Mouse (Mus musculus) left cerebral cortex, postnatal 4 days (tissue): ENCODE measurements around the gene Stard3nl. TPM values are rescaled to one million over a fixed set of nuclear protein-coding genes. Genes with fewer than 3 reads are reported as not detected.

Source experiments
- DNase-seq: peaks from one replicate; pipeline ENCODE4 v3.0.0-alpha.2; 2022
- intact Hi-C: fragments of 180-260 bp; cut with DNase I; formaldehyde crosslinking; loops from one replicate; pipeline ENCODE4 v1.15.1; 2025
- total RNA-seq, 2 experiments: library from RNA; stranded (reverse); gene quantifications; 2 replicates each; pipeline ENCODE4 v1.2.3; 2021

The Stard3nl gene
- 10 to 100 TPM; 90.5 to 93.4 TPM for total RNA-seq

DNA sequence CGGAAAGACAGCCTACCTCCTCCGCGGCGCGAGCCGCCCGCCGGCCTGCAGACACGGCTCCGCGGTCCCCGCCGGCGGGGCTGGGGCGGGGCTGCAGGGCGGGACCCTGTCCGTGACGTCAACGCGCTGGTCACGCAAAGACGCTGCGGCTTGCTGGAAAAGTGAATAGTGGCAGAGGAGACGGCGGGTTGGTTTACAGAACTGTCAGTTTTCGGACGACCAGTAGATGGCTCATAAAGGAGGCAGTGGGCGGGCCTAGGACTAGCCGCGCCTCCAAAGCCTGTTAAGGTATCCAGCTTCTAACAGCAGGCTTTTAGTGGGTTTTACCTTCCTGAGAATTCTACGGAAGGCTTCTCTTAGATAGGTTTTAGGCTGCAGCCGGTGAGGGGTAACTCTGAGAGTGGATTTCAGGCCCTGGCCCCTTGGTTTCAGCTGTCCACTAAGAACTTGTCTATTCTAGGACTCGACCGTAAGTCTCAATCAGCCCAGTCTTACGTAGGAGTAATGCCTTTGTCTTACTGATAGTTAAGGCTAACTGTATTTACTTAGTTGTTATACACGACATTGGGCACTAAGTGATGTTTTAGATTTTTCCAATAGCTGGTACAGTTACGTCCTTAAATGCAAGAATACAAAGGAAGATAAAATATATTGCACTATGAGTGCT lies at the start of gene Stard3nl:
TSS of gene Stard3nl (minus strand) at position 108 of the 667 bp plus-strand sequence.
- peak; percentile 98 for DNase-seq
- intact Hi-C loops = no loop called here

DNA sequence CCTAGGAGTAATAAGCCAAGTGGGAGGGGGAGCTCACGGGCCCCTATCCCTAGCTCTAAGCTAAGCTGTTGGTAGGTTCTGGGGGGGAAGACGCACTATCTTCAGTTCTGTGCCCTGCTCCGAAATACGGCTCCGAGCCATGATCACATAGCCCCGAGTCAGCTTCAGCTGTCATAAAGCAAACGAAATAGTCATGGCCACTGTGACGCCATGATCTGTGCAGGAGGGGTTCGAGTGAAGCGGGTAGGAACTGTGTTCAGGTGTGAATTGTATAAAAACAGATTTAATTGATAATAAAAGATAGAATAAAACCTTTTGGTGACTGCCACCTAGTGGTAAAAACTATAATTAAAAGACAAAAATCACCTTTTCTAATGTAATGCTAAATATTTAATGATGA lies 42.4 kb upstream of the Stard3nl start:
- no peak for DNase-seq
- intact Hi-C loops = loop anchor here (5.0 kb wide), 1 partner anchor 71 kb away; no protein-coding TSS in a partner anchor

DNA sequence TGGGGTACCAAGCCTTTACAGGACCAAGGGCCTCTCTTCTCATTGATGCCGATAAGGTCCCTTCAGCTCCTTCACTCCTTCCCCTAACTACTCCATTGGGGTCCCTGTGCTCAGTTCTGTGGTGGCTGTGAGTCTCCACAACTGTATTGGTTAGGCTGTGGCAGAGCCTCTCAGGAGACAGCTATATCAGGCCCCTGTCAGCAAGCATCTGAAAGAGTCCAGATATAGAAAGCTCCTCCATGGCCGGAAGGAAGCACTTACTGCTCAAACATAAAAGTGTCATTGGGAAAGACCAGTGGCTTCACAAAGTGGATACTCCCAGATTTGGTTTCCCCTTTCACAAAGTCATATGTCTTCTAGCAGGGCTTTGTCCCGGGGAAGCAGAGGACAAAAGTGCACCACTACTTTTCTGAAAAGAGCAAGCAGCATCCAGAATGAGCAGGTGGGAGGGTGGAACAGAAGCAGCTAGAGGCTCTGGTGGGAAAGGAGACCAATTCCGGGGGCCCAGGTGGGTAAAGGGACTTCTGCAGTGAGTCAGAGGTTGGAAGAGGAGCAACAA lies 34.3 kb upstream of the Stard3nl start:
- no peak for DNase-seq
- intact Hi-C loops = no loop called here

DNA sequence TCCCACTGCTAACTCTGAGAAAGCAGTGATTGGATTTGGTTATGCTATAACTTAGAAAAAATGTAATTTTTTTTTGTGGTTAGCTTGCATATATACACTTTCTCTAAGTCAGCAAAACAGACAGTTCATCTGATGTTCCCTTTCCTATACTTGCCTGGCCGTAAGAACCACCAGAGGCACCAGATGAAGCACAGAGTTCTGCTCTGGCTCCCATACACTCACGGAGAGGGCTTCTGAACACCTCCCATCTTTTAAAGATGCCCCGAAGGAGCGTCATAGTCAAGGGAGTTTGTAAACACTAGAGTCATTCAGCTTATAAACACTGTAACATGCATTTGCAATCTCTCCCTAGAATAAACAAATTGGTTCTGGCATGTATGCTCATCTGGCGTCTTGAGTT lies 32.5 kb upstream of the Stard3nl start:
- intact Hi-C loops = no loop called here
- no peak for DNase-seq

DNA sequence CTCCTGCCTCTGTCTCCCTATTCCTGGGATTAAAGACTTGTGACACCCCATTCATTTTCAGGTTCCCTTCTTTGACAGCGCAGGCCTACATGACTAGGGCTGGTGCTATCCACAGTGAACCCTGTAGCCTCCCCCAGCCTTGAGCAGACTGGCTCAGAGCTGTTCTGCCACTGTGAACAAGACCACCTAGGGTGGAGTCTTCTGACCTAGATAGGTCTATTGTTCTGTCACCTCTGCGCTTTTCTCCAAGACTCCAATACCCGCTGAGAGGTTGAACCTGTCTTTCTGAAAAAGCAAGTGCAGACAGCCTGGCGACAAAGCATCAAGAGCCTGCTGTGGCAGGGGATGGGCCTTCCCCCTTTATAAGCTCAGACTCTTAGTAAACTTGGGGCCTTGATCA lies 29.0 kb upstream of the Stard3nl start:
- DNase-seq = no peak
- intact Hi-C loops = no loop called here

DNA sequence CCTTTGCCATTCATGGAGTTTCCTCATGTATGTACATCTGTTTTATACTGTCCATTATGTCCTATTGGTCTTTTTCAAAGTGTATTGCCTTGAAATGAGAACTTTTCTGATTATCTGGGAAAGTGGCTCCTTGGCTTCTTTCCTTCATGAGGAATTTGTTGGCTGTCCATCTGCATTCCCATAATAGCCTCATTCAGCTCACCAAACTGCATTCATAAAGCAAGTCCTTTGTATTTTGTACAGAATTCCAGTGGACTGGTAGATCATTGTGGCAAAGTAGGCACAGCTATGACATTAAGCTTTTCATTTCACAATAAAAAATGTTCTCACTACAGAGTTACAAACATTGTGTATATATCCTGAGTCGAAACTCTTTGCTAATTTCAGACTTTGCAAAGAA lies 26.9 kb upstream of the Stard3nl start:
- intact Hi-C loops = no loop called here
- no peak for DNase-seq

DNA sequence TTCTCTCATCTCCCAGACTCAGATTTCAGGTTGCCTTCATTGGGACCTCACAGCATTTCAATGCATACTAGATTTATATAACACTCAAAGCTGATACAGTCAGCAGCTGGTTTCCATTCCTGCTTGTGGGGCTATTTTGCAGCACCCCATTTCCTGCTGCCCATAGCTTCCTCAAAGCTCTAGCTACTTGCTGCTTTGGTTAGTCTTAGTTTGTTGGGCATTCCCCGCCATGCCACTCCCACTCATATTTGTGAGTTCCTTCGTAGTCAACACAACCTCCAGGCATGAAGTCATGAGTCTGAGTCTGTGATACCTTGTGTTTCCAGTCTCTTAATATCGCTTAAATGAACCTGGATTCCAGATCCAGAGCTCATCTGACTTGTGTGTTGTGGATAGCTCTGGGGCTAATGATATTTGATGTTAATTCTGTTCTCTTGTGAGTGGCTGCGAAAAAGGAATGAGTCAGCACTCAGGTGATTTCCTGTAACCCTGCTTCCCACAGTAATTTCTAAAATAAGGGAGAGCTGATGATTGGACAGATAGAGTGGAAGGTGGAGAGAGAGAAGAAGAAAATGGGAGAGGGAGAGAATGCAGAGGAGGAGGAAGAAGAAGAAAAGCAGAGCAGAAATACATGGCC lies 22.4 kb upstream of the Stard3nl start:
- intact Hi-C loops = no loop called here
- DNase-seq = no peak

DNA sequence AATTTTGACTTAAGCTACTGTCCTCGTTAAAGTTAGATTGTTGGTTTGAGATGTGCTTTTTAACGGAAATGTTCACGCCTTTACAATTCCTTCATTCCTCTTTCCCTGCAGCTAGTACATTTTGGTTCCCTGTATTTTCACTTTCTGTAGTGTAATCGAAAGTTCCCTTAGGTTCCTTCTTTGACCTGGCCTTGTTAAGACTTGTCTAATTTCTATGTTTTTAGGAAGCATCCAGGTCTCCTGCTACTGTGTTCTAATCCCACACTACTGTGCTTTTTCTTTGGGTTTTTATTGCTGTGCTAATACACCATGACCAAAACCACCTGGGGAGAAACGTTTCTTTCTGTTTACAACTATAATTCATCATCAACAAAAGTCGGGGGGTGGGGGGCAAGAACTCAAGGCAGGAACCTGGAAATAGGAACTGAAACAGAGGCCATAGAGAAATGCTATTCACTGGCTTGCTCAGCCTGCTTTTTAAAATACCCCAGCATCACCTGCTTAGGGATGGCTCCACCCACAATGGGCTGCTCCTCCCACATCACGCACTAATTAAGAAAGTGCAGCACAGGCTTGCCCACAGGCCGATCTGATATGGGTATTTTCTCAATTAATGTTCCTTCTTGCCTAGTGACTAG lies 20.4 kb upstream of the Stard3nl start:
- intact Hi-C loops = no loop called here

DNA sequence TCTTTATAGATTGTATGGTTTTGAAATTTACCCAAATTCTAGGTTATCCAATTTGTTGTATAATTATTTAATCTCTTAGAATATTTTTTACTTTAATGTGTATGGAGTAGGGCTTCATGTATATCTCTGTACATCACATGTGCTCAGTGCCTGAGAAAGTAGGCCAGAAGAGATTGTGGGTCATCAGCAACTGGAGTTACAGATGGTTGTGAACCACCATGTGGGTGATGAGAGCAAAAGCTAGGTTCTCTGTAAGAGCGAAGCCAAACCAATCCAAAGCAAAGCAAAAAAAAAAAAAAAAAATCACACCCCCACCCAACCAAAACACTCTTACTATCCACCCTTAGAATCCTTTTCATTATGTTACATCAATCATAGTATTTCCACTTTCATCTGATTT lies 19.7 kb upstream of the Stard3nl start:
- intact Hi-C loops = no loop called here
- no peak for DNase-seq

More for the DNA sequence above, 20.4 kb upstream of the Stard3nl start:
- no peak for DNase-seq

DNA sequence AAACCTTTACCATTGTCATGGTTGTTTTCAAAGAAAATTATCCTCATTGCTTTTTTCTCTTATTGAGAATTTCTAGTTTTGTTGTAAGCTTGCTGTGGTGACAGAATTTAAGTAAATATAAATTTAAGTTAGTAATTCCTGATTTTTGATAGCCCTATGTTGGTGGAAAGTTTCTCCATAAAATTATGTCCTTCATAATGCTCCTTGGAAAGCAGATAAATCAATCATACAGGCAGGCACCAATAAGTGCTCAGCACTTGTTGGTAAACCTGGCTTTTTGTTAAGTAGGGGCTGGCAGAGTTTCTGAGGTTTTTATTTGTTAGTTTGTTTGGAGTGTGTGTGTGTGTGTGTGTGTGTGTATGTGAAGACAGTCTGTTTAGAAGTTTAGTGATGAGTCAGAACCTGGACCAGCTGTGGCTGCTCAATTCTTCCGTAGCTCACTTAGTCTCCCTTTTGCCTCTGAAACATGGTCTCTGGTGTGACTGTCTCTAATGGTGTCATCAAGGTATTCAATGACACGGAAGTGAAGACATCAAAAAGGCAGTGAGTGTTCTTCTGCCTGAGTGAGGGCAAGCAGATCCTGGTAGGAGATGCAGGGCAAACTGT lies 16.8 kb upstream of the Stard3nl start:
- DNase-seq = no peak
- intact Hi-C loops = no loop called here

DNA sequence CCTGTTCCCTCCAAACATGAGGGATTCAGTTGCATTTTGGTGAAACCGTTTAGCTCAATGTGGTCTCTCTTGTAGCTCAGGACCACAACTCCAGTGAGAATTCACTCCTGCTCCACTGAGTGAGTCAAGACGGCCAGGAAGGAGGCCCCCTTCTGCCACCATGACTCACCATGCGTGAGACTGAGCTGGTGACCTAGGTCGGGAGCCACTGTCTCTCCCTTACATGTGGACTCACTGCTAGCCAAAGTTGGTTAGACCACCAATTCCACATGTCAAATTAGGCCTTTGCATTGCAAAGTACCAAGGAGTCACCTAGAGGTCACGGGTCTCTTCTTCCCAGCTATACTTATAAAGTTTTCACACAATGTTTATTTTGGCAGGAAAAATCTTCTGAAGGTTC lies 16.3 kb upstream of the Stard3nl start:
- intact Hi-C loops = no loop called here
- no peak for DNase-seq

DNA sequence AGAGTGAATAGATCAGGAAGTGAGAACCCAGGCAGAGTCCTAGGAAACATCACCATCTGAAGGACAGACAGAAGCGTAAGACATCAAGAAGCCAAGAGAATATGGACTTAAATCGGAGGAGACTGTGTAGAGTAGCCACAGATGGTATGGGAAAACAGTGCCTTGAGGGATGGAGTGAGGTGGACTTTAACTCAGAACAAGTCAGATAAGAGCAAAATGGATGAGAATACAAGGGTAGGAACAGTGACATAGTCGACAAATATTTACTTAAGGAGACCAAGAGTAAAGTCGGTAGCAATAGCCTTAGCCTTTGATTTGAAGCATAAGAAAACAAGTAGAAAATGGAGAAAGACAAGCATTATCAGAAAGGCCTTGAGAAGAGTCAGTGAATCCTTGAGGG lies 15.1 kb upstream of the Stard3nl start:
- no peak for DNase-seq
- intact Hi-C loops = no loop called here

DNA sequence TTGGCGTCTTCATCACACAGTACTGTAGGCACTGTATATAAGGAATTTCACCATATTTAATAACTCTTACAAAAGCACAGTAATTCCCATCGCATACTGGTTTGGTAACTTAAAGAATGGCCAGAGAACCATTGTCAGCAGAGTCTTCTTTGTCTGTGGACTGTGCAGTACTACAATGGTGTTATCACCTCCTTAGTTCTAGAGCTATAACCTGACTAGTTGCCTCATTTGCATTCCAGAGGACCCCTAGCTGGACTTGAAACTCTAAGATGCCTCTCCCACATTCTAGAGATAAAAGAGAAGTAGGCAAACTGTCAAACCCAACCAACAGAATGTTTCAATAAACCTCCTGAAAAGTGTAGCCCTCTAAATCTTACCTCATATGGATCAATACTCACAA lies 12.4 kb upstream of the Stard3nl start:
- no peak for DNase-seq
- intact Hi-C loops = no loop called here

DNA sequence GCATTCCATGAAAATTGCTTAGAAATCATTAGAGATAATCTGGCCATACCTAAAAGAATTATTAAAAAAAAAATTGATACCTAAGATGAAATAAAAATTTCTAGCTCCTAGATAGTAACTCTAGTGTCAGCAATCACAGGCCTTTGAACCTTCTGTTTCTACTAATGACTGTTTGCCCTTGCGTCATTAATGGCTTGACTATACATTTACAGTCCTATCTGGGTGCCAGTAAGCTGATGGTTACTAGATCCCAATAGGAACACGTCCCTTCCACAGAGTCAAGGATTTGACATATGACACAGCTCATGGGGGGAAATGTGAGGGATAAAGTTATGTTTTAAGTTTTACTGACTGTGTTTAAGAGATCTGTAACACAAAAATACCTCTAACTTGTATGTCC lies 9.0 kb upstream of the Stard3nl start:
- no peak for DNase-seq

DNA sequence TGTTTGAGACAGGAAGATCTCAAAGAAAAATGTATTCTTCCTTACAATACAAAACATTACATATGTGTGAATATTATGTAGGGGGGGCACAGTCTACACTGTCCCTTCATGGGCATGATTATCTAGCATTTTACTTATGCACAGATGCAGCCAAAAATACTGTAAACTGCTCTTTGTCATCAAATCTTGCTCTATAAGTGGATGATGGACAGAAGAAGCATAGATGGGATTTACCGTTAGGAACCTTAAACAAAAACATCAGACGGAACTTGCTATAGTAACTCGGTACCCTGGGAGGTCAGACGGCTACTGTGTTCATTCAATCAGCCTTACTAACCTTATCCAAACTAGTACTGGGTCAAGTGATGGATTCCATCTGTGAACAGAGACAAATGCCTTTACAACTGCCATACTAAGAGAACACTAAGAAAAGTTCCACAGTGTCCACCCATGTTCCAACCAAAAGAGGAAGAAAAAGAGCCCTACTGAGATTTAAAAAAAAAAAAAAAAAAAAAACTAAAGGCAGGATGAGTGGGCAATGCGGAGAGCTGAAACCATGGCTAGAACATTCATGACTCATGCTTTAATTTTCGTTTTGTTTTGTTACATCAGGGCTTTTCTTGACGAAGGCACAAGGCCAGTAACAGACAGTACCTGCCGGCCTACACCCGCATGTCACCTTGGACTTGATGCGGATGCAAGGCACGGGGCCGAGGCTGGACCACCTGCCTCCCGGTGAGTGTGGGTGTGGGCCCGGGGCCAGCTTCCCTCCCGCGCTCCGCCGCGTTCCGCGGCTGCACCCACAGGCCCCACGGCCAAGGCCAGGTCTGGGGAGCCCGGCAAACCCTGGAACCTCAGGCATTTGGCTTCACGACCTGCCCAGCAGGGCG lies 552 bp downstream of the Stard3nl start:
- DNase-seq = no peak
- intact Hi-C loops = no loop called here

More for the DNA sequence above, 9.0 kb upstream of the Stard3nl start:
- intact Hi-C loops = no loop called here

DNA sequence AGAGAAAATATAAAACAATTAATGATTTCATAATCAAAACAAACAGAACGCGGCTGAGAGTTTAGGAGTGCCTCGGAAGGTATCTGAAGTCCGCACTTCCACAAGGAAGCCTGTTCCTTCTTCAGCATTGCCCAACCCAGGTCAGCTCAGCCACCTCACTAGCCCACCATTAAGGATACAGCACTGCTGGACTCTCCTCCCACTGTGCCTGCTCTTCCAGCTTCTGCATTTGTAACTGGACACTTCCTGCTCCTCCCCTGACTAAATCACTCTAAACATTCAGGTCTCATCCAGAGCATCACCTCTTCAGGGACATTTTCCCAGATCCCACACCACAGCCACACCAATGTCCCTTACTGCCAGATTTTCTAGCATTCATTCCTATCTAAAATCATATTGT lies 1.4 kb downstream of the Stard3nl start:
- intact Hi-C loops = no loop called here
- DNase-seq = no peak

DNA sequence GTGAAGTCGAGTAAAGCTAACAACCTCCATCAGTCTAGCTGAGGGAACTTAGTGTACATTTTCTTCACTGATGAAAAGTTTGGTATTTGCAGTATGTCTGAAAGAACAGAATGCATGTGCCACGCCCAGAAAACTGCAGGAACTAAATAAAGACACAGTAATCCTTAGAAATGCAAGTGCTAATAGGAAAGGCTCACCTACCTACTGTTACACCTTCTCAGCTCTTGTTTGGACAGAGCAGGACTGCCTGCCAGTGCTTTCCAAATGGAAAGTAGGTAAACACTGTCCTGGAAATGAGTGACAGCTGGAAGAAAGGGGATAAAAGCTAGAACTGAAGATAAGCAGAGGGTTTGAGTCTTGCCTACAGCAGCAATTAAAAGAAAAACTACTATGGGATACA lies 1.9 kb downstream of the Stard3nl start:
- DNase-seq = no peak
- intact Hi-C loops = no loop called here

DNA sequence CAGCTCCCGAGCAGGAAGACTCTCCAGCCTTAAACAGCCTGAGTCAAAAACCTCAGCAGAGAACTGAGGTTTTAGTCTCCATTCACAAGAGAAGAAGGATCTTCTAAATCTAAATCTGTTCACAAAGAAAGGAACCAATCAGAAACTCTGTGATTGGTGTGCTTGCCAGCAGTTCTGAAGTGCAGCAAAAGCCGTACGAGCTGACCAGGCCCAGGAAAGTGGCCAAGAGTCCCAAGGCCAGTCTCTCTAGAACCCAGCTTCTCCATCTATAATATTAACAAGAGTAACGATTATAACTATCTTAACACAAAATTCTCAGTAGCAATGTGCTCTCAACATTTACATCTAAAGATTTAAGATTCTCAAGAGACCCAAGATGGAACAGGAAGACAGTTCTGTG lies 4.0 kb downstream of the Stard3nl start:
- intact Hi-C loops = no loop called here
- no peak for DNase-seq

DNA sequence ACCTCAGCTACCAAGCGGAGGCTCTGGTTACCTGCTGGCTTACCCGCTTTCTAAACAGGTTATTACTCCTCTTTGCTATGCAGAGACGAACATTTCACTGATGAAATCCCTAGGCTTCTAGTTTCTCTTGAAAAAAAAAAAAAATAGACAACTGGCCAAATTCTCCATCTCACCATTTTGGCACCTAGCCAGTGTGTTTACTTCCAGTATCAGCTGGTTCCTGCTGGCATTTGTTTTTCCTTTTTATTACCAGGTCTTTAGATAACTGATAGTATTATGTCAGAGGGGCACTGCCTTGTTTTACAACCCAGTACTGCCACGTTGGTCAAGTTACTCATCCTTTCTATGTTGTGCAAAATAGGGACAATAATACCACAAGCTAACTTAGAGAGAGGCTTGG lies 5.3 kb downstream of the Stard3nl start:
- intact Hi-C loops = no loop called here

DNA sequence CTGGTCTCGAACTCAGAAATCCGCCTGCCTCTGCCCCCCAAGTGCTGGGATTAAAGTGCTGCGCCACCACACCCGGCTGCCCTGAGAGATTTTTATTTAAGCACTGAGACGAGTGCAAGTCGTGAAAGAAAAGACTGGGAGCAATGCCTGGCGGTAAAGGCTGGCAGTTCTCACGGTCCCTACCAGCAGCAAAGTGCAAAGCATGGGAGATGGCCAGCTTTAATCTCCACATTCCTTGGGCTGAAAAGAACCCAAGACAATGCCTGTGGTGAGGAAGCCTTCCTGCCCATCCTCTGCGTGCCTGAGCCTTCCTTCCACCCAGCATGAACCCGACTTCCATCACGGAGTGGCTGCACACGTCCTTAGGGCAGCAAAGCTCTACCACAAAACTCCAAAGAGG lies 5.7 kb downstream of the Stard3nl start:
- no peak for DNase-seq
- intact Hi-C loops = no loop called here

More for the DNA sequence above, 5.3 kb downstream of the Stard3nl start:
- no peak for DNase-seq
